Mouse (Mus musculus) ovary, adult 18-20 months (tissue): ENCODE results near the gene Vmn1r40.

Experiments used
- DNase-seq: peaks from one replicate; pipeline ENCODE4 v3.0.0; 2022; ENCODE audit warnings: low spot score, mixed read lengths

The Vmn1r40 gene

DNA sequence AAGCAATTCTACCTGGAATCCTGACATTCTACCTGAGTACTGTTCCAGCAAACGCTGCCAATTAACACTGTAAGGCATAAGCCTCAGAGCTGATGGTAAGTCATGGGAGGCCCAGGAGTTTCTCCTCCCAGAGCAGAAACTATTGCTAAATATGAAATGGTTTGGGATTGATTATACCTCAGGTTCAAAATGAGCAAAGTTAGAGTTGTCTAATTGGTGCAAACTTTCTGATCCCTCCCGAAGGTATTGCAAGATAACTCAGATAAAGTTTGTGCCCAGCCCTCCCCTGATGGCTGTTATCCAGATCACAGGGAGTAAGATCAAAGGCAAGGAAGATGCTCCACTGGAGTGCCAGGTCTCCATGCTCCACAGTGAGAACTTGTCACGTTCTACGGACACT lies at the start of gene Vmn1r40:
TSS of gene Vmn1r40 (plus strand) at position 301 of the 400 bp plus-strand sequence.
- DNase-seq: no peak

DNA sequence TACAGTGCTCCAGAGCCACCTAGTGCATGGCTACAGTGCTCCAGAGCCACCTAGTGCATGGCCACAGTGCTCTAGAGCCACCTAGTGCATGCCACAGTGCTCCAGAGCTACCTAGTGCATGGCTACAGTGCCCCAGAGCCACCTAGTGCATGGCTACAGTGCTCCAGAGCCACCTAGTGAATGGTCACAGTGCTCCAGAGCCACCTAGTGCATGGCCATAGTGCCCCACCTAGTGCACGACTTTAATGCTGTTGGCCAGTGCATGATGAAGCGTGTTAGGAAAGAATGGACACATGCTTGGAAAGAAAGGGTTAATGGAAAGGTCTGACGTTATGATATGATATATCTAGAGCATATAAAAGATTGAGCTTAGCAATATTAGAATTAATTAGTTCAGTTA lies 49.0 kb upstream of the Vmn1r40 start:
- no peak for DNase-seq

DNA sequence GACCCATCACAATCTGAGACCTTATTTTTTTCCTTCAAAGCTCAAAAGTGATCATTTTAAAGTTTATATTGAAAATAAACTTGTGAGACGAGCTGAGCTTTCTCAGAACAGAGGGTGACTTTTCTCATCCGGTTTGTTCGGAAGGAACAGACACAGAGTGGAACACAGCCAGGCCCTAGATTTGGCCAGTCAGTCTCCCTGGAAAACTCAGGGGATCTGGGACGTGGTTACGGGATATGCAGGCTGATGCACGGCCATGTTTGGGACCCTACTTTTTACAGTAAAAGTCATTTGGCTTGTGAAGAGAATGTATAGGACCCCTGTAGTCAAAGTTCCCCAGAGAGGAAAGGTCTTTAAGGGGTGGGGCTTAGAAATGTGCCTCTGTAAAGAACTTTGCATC lies 48.4 kb upstream of the Vmn1r40 start:
- no peak for DNase-seq

DNA sequence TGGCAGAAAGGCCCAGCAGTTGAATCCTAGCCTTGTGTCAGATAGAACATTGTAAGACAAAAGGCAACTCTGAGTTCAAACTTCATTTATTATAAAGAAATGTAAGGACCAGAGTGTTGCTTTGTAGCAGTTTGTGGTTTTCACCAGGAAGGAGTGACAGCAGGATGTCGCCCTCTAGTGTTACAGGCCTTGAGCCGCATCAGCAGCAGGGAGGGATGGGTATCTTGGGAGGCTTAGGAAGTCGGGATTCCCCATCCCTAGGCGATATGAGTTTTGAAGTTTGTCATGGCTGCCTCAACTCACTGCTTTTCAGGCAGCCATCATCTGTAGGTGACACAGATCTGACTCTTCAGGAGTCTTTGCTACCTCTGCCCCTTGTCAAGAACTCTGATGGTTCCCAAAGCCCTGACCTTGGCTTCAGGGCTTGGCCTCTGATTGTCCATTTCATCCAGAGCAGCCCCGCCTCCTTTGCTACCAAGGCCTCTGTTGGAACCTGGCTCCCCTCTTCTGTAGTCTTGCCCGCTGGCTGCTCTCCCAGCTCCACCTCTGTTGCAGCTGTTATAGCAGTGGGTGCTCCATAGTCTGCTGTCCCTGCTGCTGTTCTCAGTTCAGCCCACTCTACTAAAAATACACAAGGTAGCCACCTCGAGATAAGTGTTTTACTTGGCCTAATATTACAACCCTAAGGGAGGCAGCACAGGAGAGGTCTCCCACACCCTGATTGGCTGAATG lies 47.5 kb upstream of the Vmn1r40 start:
- no peak for DNase-seq

DNA sequence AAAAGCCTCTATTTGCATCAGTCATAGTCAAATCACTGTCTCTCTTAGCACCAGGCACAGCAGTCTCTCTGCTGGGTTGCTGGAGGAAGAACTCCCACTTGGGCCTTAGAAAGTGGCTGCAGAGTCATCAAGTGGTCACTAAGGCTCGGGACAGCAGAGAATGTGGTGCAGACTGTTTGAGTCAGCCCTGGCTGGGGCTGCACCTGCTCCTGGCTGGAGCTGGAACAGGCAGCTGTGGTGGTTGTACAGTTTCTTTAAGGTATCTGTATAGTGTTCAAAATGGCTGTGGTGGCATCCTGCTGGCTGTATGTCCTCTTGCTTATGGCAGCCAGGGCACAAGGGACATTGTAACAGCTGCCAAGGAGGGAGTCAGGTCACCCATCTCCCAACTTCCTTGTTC lies 46.9 kb upstream of the Vmn1r40 start:
- DNase-seq: no peak

DNA sequence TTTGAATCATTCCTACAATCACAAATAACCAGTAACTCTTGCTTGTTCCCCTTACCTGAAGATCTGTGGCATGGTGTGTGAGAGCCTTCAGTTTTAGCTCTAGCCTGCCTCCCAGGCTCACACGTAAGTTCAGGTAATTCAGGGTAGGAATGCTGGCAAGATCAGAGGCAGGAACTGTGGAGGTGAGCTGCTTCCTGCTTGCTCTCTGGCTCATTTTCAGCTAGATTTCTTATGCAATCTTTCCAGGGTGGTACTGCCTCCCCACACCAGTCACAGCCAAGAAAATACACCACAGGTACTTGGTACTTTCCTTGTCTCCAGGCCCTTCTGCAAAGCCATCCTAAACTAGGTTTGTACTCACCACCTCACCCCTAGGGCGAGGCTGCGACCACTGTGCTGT lies 44.8 kb upstream of the Vmn1r40 start:
- DNase-seq: no peak

DNA sequence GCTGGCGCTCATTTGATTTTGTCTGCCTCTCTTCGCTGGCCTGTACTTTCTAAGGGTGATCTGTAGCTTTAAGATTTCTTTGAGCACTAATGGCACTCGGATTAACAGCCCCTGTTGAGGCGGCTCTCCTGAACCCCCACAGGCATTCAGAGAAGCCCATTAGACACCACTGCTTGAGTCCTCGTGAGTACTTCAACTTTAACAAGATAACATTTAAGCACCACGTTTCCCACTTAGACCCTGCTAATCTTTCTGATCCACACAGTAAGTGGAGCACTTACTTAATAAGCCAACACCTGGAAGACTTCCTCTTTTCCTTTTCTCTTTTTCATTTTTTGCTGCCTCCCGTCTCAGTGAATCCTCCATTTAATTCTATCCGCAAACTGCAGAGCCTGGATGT lies 42.2 kb upstream of the Vmn1r40 start:
- no peak for DNase-seq

DNA sequence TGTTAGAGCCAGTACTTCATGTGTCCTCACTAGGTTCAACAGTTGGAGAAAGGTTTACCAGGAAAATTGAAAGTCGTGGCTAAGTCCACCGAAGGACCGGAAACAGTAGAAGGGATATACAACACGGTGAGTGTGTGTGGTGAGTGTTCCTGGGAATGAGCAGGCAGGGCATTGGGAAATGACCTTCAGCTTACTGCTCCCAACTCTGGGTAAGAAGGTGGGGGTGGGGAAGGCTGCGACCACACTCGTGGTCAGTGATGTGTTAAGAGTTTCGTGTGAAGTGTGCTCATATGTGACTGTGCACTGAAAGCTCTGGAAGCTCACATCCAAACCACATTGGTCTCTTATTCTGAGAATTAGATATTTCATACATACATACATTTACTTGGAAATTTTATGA lies 41.7 kb upstream of the Vmn1r40 start:
- DNase-seq: no peak

DNA sequence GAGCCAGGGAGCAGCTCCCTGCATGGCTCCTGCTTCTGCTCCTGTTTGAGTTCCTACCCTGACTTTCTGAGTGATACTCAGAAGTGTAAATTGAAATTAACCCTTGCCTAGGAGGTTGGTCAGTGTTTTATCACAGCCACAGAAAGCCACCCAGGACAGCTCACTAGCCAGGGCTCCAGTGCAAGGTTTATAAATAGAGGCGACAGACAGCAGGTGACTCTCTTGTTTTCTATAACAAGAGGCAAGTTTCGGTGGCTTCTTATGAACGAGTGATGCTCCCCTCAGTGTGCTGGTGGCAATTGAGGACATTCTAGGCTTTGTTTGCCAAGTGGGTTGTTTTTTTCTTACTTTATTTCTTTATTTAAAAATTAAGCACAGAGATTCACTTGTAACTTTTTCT lies 40.4 kb upstream of the Vmn1r40 start:
- DNase-seq: no peak

DNA sequence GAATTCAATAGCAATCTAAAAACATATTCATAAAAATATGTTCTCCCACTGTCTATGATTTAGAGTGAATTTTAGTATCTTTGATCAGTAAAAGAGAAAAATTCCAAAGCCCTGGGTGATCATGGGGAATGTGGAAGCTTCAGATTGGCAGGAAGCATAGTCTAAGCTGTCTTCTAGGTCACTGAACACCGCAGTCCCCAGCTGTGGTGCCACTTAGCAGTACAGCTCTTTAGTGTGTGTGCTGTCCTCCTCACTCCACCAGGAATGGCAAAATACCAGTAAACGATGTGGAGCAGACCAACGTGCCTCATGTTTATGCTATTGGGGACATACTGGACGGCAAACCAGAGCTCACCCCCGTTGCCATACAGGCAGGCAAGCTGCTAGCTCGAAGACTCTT lies 37.8 kb upstream of the Vmn1r40 start:
- DNase-seq: no peak

DNA sequence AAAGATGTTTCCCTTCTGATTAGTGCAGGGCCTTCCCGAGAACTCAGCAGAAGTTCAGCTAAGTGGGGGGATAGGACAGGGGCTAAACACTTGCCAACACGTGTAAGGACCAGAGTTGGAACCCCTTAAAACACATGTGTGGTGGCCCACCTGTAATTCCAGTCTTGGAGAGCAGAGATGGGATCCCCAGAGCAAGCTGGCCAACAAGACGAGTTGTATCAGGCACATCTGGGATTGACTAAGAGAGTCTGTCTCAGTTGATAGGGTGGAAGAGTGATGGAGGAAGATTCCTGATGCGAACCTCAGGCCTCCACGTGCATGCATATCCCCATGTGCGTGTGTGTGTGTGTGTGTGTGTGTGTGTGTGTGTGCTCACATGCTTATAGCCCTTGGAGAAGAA lies 35.9 kb upstream of the Vmn1r40 start:
- no peak for DNase-seq

DNA sequence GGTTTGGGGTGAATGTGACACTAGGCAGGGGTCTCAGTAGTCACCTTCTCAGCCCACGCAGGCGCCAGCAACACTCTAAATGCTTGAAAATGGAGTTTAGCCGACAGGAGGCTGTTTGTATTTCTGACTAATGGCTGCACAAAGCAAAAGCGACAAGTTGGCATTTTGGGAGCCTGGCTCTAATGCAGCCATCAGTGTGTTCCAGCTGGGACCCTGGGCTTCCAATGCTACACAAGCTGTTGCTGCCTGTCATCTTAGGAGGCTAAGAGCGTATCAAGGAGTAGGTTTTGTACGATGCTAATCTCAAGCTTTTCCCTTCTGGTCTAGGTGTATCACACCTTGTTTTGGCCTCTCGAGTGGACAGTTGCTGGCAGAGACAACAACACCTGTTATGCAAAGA lies 34.7 kb upstream of the Vmn1r40 start:
- DNase-seq: no peak

DNA sequence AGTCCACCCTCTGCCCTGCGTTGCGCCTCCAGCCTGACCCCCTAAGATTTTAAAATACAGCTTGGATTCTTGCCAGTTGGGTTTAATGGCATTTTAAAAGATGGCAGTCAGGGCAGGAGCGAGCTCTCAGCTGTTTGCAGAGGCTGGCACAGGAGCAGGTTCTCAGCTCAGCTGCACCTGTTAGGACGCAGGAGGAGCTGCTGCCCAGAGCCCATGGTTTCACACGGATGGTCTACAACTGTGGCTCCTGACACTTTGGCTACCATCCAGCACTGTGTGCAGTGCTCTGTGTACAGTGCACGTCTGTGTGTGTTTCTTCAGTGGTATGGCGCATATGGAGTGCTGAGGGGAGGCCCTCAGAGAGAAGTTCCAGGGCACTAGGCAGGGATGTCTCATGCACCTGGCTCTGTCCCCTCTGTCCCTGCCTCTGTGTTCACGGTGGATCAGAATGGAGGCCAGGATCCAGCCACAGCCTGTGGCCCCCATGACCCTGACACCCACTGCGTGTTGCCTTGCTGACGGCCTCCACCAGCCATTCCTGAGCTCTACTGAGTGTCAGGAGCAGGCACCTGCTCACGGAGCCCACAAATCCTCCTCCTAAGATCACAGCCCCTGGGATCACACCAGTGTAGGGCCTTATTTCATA lies 34.1 kb upstream of the Vmn1r40 start:
- no peak for DNase-seq

DNA sequence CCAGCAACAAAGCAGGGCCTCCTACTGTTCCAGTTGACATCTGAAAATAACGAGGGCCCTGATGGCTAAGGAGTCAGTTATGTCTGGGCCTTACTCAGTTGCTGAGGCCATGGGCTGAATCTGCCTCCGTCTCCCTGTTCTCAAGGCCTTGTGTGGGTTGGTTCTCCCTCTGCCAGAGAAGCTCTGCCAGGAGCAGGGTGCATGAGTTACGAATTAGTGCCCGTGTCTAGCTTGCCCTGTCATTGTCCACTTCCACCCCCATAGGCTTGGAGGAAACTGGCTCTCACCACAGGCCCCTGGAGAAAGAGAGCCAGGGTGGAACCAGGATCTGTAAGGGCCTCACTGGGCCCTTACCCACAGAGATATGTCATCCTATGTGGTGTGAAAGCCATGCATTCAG lies 28.8 kb upstream of the Vmn1r40 start:
- DNase-seq: no peak

DNA sequence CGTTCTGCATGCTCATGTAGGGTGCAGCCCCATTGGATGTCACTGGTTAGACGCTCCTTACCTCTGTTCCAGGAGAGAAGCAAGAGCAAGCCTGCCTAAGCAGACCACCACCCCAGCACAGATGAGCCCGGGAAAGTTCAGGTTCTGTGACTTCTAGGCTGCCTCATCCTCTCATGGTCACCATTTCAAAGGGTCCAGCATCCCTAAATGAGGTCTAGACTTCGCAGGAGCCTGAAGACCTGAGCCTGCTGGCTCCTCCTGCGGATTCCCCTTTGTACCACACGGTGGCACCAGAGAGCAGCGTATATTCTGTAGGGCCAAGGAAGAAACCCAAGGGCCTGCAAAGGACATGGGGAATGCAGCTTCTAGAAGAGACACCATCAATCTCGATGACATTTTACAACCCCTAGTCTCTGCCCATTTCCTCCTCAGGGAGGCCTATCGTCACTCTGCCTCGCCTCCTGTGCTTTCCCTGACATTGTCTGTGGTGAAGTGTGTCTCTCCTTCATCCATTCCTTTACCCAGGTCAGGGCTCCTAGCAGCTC lies 28.0 kb upstream of the Vmn1r40 start:
- peak; percentile 23 for DNase-seq

DNA sequence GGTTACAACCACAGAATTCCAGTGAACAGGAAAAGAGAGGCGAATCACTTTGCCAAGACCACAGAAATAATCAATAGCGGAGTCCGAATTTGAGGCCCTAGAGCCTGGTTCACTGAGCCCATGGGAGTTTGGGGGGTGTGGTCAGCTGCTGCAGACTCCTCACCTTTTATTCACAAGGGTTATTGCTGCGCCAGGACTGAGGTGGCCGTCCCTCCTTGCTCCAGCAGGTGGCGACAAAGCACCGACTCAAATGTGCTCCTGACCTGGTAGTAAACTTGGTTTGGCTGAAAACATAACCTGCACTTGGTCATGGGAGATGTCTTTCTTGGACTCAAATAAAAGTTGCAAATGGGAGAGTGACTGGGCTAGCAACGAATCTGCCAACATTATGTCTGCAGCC lies 27.2 kb upstream of the Vmn1r40 start:
- DNase-seq: peak; percentile 16

DNA sequence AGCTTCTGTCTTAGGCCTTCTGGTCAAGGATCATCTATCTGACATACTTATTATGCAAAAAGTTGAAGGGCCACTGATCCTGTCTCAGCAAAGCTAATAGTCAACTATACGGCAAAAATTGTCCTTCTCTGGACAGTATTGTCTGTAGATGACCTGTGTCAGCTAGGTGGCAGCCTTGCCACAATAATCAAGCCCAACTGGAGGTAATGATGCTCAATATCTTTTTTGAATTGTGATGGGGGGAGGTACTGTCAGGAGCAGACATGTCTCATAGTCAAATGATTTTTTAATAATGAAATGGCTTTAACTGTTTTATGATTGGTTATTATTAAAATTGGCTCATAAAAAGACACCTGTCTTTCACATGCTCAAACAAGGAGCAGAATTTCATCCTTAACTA lies 23.1 kb upstream of the Vmn1r40 start:
- no peak for DNase-seq

DNA sequence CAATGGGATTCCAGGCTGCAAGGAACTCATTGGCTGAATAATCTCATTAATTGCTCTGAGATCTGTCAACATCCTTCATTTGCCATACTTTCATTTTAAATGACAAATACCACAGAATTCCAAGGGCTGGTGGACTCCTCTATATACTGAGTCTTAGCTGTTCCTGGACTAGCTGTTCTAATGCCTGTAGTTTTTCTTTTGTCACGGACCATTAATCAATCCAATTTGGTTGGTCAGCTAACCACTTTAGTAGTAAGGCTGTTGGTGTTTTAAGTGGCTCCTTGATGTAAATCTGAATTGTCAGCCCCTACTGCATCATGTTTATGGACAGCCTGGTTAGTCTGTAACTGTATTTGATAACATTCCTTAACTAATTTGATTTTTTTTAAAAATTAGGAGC lies 20.2 kb upstream of the Vmn1r40 start:
- no peak for DNase-seq

DNA sequence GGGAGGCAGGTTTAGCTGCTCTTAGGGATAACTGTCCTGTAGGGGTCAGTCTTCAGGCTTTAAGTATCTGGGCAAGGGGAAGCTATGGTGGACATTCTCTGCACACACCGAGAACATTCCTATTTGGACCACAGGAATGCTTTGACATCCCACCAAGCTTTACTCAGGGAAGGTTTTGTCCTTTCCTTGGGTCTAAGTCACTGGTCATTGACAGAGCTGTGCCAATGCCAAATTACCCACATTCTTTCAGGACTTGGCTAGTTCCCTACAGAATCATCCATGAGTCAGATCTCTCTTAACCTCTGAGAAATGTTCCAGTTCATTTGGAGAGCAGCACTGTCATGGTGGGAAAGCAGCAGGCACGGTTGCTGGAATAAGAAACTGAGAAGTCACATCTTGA lies 716 bp upstream of the Vmn1r40 start:
- DNase-seq: no peak

DNA sequence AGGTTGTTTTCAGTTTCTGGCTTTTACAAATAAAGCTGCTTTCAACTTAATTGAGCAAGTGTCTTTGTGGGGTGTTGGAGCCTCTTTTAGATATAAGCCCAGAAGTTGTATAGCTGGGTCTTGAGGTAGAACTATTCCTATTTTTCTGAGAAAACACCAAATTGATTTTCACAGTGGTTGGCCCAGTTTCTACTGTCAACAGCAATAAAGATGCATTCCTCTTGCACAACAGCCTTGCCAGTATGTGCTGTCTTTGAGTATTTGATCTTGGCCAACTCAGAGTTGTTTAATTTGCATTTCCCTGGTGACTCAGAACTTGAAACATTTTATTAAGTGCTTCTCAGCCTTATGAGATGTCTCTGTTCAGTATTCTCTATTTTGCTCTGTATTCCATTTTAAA lies 10.7 kb downstream of the Vmn1r40 start:
- no peak for DNase-seq

DNA sequence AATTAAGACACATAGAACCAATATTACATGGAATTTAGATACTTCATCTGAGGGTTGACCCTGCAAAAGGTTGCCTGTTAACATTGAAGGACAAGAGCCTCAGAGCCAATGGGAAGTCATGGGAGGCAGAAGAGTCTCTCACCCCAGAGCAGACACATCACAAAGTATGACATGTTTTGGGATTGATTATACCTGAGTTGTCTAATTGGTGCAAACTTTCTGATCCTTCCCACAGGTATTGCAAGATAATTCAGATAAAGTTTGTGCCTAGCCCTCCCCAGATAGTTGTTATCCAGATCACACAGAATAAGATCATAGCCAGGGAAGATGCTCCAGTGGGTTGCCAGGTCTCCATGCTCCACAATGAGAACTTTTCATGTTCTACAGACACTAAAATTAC lies 33.1 kb downstream of the Vmn1r40 start, which contains the start of gene Vmn1r41:
TSS of gene Vmn1r41 (plus strand) at position 301 of the 400 bp plus-strand sequence.
- no peak for DNase-seq

DNA sequence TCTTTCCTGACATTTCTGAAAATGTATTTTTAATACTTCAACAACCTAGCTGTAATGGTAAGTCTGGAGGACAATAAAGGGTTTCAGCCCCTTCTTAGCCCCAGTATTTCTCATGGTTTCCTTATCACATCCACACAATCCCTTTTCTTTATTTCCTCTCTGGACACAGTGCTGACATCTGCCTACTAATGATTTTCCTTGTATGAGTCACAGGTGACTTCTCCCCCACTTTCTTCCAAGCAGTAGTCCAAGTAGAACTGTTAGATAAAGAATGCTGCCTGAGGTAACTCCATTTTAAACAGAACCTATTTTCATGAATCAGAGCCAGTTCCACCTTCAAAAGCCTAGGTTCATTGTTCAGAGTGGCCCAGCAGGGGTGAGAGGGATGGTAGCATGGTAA lies 35.5 kb downstream of the Vmn1r40 start:
- no peak for DNase-seq
